In genomic region chr10:120201131-120201921, GRCm38 (mm10) we compare ENCODE assay signal across 8 mouse cellular contexts. TPM values are rescaled to one million over a fixed set of nuclear protein-coding genes. Genes with fewer than 3 reads are reported as not detected.
DNase-seq lines count a peak whose midpoint lies in the region; ATAC-seq and TF ChIP-seq lines count a peak whose summit lies in the region.

TSS of gene Tmbim4 (plus strand) at chr10:120201590.

- no peak for TF ChIP-seq CTCF in embryonic fibroblast, embryonic 13.5 days (IDR thresholded peaks at IDR 0.05; ENCODE audit: borderline replicate concordance, insufficient read depth, low read length)
- TF ChIP-seq CTCF in kidney, postnatal 0 days (IDR thresholded peaks at IDR 0.05; ENCODE audit: low read depth): no peak
- no peak for TF ChIP-seq CTCF in liver, embryonic 14.5 days (IDR thresholded peaks at IDR 0.05; ENCODE audit: low read depth)
- no peak for TF ChIP-seq CTCF in testis, adult 2 months (IDR thresholded peaks at IDR 0.05; ENCODE audit: control insufficient read depth, insufficient read depth, insufficient replicate concordance, low read depth, low read length)

- peak; percentile 30 for DNase-seq in layer of hippocampus, adult 11-12 months (ENCODE audit: low spot score)
- DNase-seq in layer of hippocampus, adult 9-10 months (ENCODE audit: low spot score): no peak
- DNase-seq in kidney, postnatal 0 days (ENCODE audit: low spot score): peak; percentile 66
- peak in 2 of 3 experiments; percentile 28 to 47 for DNase-seq in liver, embryonic 14.5 days (ENCODE audit: low read depth in 3 of 3, low spot score in 3 of 3)
- peak; percentile 51 to 70 for DNase-seq in natural killer cell, adult 2 months (ENCODE audit: low spot score in 2 of 2)

- 2% methylated on average over 65 of the region's 65 CpGs for WGBS in heart, embryonic 13.5 days
- WGBS in kidney, postnatal 0 days: 1% methylated on average over 62 of the region's 65 CpGs
- WGBS in liver, embryonic 14.5 days (ENCODE audit: insufficient replicate concordance): 3% methylated on average over 65 of the region's 65 CpGs

- H3K27ac ChIP-seq in embryonic fibroblast, embryonic 13.5 days (ENCODE audit: insufficient read depth, low read length): peak within 1 kb of the TSS; percentile 16
- no peak within 1 kb of the TSS for H3K27ac ChIP-seq in heart, embryonic 13.5 days (replicated peaks)
- H3K27ac ChIP-seq in kidney, postnatal 0 days: peak within 1 kb of the TSS; percentile 31; the same call in 1 of the 2 replicates
- H3K27ac ChIP-seq in liver, embryonic 14.5 days: no peak within 1 kb of the TSS
- H3K27ac ChIP-seq in testis, adult 2 months (ENCODE audit: control insufficient read depth, insufficient read depth, low read depth, low read length): peak within 1 kb of the TSS; percentile 46

- no peak for TF ChIP-seq EP300 in liver, embryonic 14.5 days (IDR thresholded peaks at IDR 0.05; ENCODE audit: low read depth)

- peak within 1 kb of the TSS; percentile 77 for H3K9ac ChIP-seq in heart, embryonic 13.5 days
- H3K9ac ChIP-seq in kidney, postnatal 0 days (ENCODE audit: low read depth, low read length): peak within 1 kb of the TSS; percentile 59; the same call in 1 of the 2 replicates
- H3K9ac ChIP-seq in liver, embryonic 14.5 days (replicated peaks): peak within 1 kb of the TSS; percentile 54

- peak; percentile 77 for ATAC-seq in heart, embryonic 13.5 days (ENCODE audit: extremely low read depth, insufficient number of reproducible peaks, low FRiP score, low TSS enrichment)
- ATAC-seq in kidney, postnatal 0 days (replicated peaks; ENCODE audit: low FRiP score, low read depth): peak; percentile 75
- ATAC-seq in liver, embryonic 14.5 days (ENCODE audit: insufficient read depth): peak; percentile 79

- peak within 1 kb of the TSS; percentile 96 for H3K4me2 ChIP-seq in heart, embryonic 13.5 days
- peak within 1 kb of the TSS; percentile 84 for H3K4me2 ChIP-seq in kidney, postnatal 0 days (ENCODE audit: low read length)
- peak within 1 kb of the TSS; percentile 97 for H3K4me2 ChIP-seq in liver, embryonic 14.5 days (ENCODE audit: low read depth)

- peak within 1 kb of the TSS; percentile 39 for H3K4me3 ChIP-seq in embryonic fibroblast, embryonic 13.5 days (ENCODE audit: insufficient read depth, low read length)
- peak within 1 kb of the TSS; percentile 65 for H3K4me3 ChIP-seq in heart, embryonic 13.5 days
- H3K4me3 ChIP-seq in kidney, postnatal 0 days (replicated peaks; ENCODE audit: low read depth, low read length): peak within 1 kb of the TSS; percentile 61
- H3K4me3 ChIP-seq in liver, embryonic 14.5 days (ENCODE audit: insufficient read depth in 1 of 2, low read depth in 2 of 2, low read length in 2 of 2): peak within 1 kb of the TSS; percentile 44 to 65
- peak within 1 kb of the TSS; percentile 71 for H3K4me3 ChIP-seq in testis, adult 2 months (ENCODE audit: control insufficient read depth, low read depth, low read length)

- H3K9me3 ChIP-seq in heart, embryonic 13.5 days: no peaks in the 10 kb centered on the region
- H3K9me3 ChIP-seq in kidney, postnatal 0 days (replicated peaks; ENCODE audit: low read length): no peaks in the 10 kb centered on the region
- H3K9me3 ChIP-seq in liver, embryonic 14.5 days (ENCODE audit: control insufficient read depth, low read length): no peaks in the 10 kb centered on the region

- no peaks in the 10 kb centered on the region for H3K4me1 ChIP-seq in embryonic fibroblast, embryonic 13.5 days (ENCODE audit: control insufficient read depth, insufficient read depth, low read length)
- peaks cover 7% of the 10 kb centered on the region; the same call in 1 of the 2 replicates for H3K4me1 ChIP-seq in heart, embryonic 13.5 days
- no peaks in the 10 kb centered on the region for H3K4me1 ChIP-seq in kidney, postnatal 0 days (replicated peaks; ENCODE audit: insufficient read depth, low read length)
- H3K4me1 ChIP-seq in liver, embryonic 14.5 days (replicated peaks; ENCODE audit: control insufficient read depth in 2 of 2, insufficient read depth in 2 of 2, low read length in 1 of 2): no peaks in the 10 kb centered on the region; a peak in 2 of 4 replicates
- H3K4me1 ChIP-seq in testis, adult 2 months (ENCODE audit: control insufficient read depth, insufficient read depth, low read length): peaks cover 6% of the 10 kb centered on the region

- peaks cover 40% of the 10 kb centered on the region for H3K27me3 ChIP-seq in heart, embryonic 13.5 days (replicated peaks)
- H3K27me3 ChIP-seq in kidney, postnatal 0 days (ENCODE audit: insufficient read depth, low read length): no peaks in the 10 kb centered on the region
- peaks cover 10% of the 10 kb centered on the region for H3K27me3 ChIP-seq in liver, embryonic 14.5 days (ENCODE audit: control insufficient read depth, insufficient read depth, low read length)
- H3K27me3 ChIP-seq in testis, adult 2 months (ENCODE audit: control insufficient read depth, insufficient read depth, low read length): no peaks in the 10 kb centered on the region; the same call in 1 of the 2 replicates

- TF ChIP-seq POLR2A in embryonic fibroblast, embryonic 13.5 days (IDR thresholded peaks at IDR 0.05; ENCODE audit: low read depth, low read length): peak; percentile 61
- no peak for TF ChIP-seq POLR2A in testis, adult 2 months (IDR thresholded peaks at IDR 0.05; ENCODE audit: control insufficient read depth, low read depth, low read length)

- no peaks in the 10 kb centered on the region for H3K36me3 ChIP-seq in heart, embryonic 13.5 days
- H3K36me3 ChIP-seq in kidney, postnatal 0 days (ENCODE audit: insufficient read depth, low read length): no peaks in the 10 kb centered on the region
- no peaks in the 10 kb centered on the region for H3K36me3 ChIP-seq in liver, embryonic 14.5 days (replicated peaks; ENCODE audit: control insufficient read depth, insufficient read depth, low read depth)
- H3K36me3 ChIP-seq in testis, adult 2 months (ENCODE audit: control insufficient read depth, insufficient read depth, low read length): no peaks in the 10 kb centered on the region

RNA-seq across cellular contexts. Expression of gene Tmbim4, which starts in this region (rescaled TPM):
- polyA plus RNA-seq in embryonic fibroblast, embryonic 13.5 days (2011; ENCODE audit: insufficient read length, low read depth, missing spikeins): 89.3 and 97.1 TPM in 2 replicates
- polyA plus RNA-seq in heart, embryonic 13.5 days (2015; fragmentation: Nextera tagmentation; extraction: Ambion mirVana): 103 and 119 TPM in 2 replicates
- polyA plus RNA-seq in kidney, postnatal 0 days (2015; fragmentation: Nextera tagmentation; extraction: Ambion mirVana): 403 and 412 TPM in 2 replicates
- 40.1 and 52.9 TPM in 2 replicates for polyA plus RNA-seq in liver, embryonic 14.5 days (2012; rRNA removed)
- polyA plus RNA-seq in liver, embryonic 14.5 days (2014; fragmentation: Nextera tagmentation; extraction: Ambion mirVana): 80.4 and 82.2 TPM in 2 replicates
- polyA plus RNA-seq in testis, adult 2 months (2012; rRNA removed): 382 and 421 TPM in 2 replicates

Comparison
In these comparisons a context has a peak if more than half of its experiments do, and no peak if none do; other contexts are left out.
1. H3K27ac ChIP-seq: peak in embryonic fibroblast, embryonic 13.5 days (single experiment), kidney, postnatal 0 days (single experiment) and testis, adult 2 months (single experiment); none in heart, embryonic 13.5 days (single experiment) and liver, embryonic 14.5 days (single experiment).
2. Peak in every context shown above with its lines, with median percentiles within 50 percentile points of each other: H3K4me3 ChIP-seq, ATAC-seq, H3K4me2 ChIP-seq and H3K9ac ChIP-seq.